Mouse (Mus musculus): Measurements from ENCODE around the gene Ppid. TPM values are rescaled to one million over a fixed set of nuclear protein-coding genes. Genes with fewer than 3 reads are reported as not detected.
"Not testable (repeated sequence)": the region's sequence is repeated elsewhere in the genome, so short reads cannot be mapped to it uniquely, and the experiment has no call there.

The Ppid gene
- polyA plus RNA-seq, 1 experiment from 2014 or later: 164 TPM

GRCm38 (mm10) chr3:79561784-79562715 lies 29.1 kb upstream of the Ppid start:
- no peaks in the 10 kb centered on the region for H3K27me3 ChIP-seq (replicated peaks)
- H3K4me2 ChIP-seq (replicated peaks): no peak overlapping the region
- H3K27ac ChIP-seq: no peak overlapping the region
- 83% methylated on average over 10 of the region's 10 CpGs for WGBS
- no peak for ATAC-seq
- H3K4me1 ChIP-seq (replicated peaks): peaks cover 3% of the 10 kb centered on the region; the same call in 1 of the 2 replicates
- no peaks in the 10 kb centered on the region for H3K9me3 ChIP-seq
- no peaks in the 10 kb centered on the region for H3K36me3 ChIP-seq
- H3K9ac ChIP-seq: no peak overlapping the region
- no peak overlapping the region for H3K4me3 ChIP-seq (replicated peaks)

DNA sequence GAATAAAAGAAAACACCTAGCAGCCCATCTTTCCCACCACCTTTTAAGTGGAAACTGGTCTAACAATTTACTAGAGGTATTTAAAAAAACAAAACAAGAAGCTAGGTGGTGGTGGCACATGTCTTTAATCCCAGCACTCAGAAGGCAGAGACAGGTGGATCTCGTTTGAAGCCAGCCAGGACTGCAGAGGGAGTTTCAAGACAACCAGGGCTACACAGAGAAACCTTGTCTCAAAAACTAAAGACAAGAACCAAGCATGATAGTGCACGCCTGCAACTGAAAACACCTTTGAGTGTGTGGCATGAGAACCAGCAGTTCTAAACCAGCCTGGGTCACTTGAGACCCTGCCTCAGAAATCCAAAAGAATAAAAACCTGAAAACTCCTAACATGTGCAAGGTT lies 27.6 kb upstream of the Ppid start:
- H3K4me2 ChIP-seq (replicated peaks): no peak overlapping the region
- WGBS: 84% methylated on average over 2 of the region's 2 CpGs
- no peak overlapping the region for H3K4me3 ChIP-seq (replicated peaks)

DNA sequence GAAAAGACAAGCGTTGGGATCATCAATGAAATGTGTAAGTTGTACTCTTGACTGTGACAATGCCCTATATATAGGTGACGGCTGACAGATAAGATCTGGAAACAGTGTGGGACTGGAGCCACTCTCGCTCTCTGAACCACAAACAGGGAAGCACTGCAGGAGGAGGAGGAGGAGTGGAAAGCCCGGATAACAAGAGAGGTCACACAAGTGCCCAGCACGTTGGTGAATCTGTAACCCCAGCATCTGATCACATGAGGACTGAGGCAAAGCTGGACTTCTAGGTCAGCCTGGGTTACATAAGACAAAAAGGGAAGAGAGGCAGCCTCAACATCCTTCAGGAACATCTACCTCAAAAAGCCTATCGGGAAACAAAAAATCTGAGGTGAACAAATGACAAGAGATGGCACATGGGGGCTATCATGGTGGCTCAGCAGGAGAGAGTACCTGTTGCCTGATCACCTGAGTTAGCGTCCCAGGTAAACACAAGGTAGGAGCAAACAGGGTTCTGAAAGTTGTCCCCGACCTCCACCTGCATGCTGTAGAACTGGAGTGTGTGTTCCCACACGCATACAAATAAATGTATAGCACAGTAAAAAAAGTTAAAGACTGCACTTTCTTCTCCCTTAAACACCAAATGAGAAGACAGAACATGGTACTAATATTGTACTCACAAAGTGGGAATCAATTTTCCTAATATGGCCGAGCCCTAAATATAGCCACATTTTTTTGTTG lies 26.1 kb upstream of the Ppid start:
- no peak for ATAC-seq
- Histone ChIP-seq H3K4me1 (replicated peaks) (peaks cover 3% of the 10 kb centered on the region; the same call in 1 of the 2 replicates), H3K9ac (no peak overlapping the region), H3K27ac (no peak overlapping the region), H3K4me2 (replicated peaks) (no peak overlapping the region), H3K9me3 (no peaks in the 10 kb centered on the region), H3K36me3 (no peaks in the 10 kb centered on the region), H3K4me3 (replicated peaks) (no peak overlapping the region), H3K27me3 (replicated peaks) (no peaks in the 10 kb centered on the region)
- 76% methylated on average over 10 of the region's 10 CpGs for WGBS

More for the DNA sequence above, 27.6 kb upstream of the Ppid start:
- ATAC-seq: no peak
- no peaks in the 10 kb centered on the region for H3K9me3 ChIP-seq
- H3K9ac ChIP-seq: no peak overlapping the region
- H3K4me1 ChIP-seq (replicated peaks): peaks cover 6% of the 10 kb centered on the region; the same call in 1 of the 2 replicates
- H3K27me3 ChIP-seq (replicated peaks): no peaks in the 10 kb centered on the region
- no peak overlapping the region for H3K27ac ChIP-seq
- H3K36me3 ChIP-seq: no peaks in the 10 kb centered on the region

- Histone ChIP-seq H3K4me2 (replicated peaks) (peak overlapping the region; percentile 81), H3K9me3 (no peaks in the 10 kb centered on the region), H3K4me1 (replicated peaks) (peaks cover 3% of the 10 kb centered on the region; the same call in 1 of the 2 replicates), H3K9ac (peak overlapping the region; percentile 82), H3K27me3 (replicated peaks) (no peaks in the 10 kb centered on the region), H3K4me3 (replicated peaks) (peak overlapping the region; percentile 88), H3K27ac (peak overlapping the region; percentile 80), H3K36me3 (no peaks in the 10 kb centered on the region)
- WGBS: 2% methylated on average over 56 of the region's 60 CpGs
- peak; percentile 74 for ATAC-seq
Measured at GRCm38 (mm10) chr3:79566716-79567691, 24.1 kb upstream of the Ppid start.

DNA sequence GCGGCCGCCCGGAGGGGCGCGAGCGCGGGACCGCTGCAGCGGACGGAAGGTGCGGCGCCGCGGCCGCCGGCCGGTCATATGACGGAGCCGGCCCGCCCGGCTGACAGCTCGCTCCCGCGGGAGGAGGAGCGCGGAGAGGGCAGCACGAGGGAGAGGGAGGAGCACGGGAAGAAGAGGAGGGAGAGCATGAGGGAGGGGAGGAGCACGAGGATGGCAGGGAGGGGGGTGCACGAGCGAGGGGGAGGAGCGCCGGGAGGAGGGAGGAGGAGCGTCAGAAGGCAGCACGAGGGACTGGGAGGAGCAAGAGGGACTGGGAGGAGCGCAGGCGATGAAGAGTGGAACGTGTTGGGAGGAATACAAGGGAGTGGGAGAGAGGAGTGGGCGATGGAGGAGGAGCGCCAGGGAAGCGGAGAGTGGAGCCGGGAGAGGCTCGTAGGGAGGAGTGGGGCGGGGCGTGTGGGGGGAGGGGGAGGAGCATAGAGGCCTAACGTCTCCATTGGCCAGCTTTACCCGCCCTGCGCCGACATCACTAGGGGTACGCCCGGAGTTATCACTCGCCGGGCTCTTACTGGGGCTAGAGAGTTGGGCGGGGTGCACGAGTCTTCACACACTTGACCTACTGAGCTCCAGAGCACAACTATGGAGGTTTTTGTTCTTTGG lies 23.3 kb upstream of the Ppid start, which contains the start of gene Fnip2:
Gene Fnip2 (minus strand): TSS at position 94 of the 660 bp plus-strand sequence.
- under 1% methylated on average over 50 of the region's 55 CpGs for WGBS
- H3K27ac ChIP-seq: peak within 1 kb of the TSS; percentile 80
- H3K4me1 ChIP-seq (replicated peaks): peaks cover 3% of the 10 kb centered on the region; the same call in 1 of the 2 replicates
- ATAC-seq: peak; percentile 97
- peak within 1 kb of the TSS; percentile 82 for H3K9ac ChIP-seq
- H3K27me3 ChIP-seq (replicated peaks): no peaks in the 10 kb centered on the region
- H3K4me3 ChIP-seq (replicated peaks): peak within 1 kb of the TSS; percentile 88
- H3K9me3 ChIP-seq: no peaks in the 10 kb centered on the region
- no peaks in the 10 kb centered on the region for H3K36me3 ChIP-seq
- peak within 1 kb of the TSS; percentile 81 for H3K4me2 ChIP-seq (replicated peaks)

DNA sequence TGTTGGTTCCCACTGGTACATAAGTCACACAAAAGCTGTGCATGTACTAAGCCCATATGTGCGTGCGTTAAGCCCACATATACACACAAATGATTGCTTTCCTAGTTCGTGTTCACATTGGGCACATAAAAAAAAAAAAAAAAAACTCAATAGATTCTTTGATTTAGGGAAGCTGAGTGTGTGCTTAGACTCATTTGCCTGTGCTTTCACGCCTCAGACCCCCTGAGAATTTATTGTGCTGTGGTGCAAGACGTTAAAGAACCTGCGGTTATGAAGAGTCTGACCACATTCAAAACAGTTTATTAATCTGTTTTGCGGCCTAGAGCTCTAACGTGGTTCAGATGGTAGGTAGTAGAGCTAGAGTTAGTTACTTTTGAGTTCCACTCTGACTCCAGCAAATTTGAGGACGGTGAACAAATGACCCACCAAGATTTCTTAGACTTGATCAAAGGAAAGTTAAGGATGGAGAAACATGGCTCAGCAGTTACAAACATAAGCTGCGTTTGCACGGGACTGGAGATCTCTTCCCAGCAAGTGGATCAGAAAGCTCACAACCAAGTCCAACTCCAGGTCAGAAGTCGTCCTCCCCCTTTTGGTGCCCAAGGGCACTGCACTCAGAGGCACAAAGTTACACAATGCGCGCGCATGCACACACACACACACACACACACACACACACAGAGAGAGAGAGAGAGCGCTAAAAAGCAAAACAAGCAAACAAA lies 22.4 kb upstream of the Ppid start:
- Histone ChIP-seq H3K9me3 (no peaks in the 10 kb centered on the region), H3K4me3 (replicated peaks) (no peak overlapping the region), H3K4me2 (replicated peaks) (peak overlapping the region; percentile 81), H3K9ac (no peak overlapping the region), H3K4me1 (replicated peaks) (peaks cover 3% of the 10 kb centered on the region; the same call in 1 of the 2 replicates), H3K36me3 (no peaks in the 10 kb centered on the region), H3K27ac (0 out of 2 replicates have a peak overlapping the region, but pooled peaks have one; percentile 74), H3K27me3 (replicated peaks) (no peaks in the 10 kb centered on the region)
- no peak for ATAC-seq
- 88% methylated on average over 16 of the region's 16 CpGs for WGBS

DNA sequence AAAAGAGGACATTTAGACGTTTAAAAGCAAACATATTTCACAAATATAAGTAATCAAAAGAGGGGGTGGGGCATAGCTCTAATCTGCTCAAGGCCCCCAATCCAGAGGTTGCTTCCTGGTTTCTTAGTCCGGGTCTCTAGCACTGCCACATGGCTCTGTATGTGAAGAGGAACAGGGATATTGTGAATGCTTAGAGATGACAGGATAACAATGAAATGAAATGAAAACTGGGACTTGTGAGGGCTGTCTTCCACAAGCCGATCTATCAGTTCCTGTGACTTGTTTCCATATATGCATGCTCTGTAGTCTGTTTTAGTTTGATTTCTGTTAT lies 21.8 kb upstream of the Ppid start:
- Histone ChIP-seq H3K27me3 (replicated peaks) (no peaks in the 10 kb centered on the region), H3K4me1 (replicated peaks) (peaks cover 3% of the 10 kb centered on the region; the same call in 1 of the 2 replicates), H3K36me3 (no peaks in the 10 kb centered on the region), H3K4me3 (replicated peaks) (no peak overlapping the region), H3K9me3 (no peaks in the 10 kb centered on the region), H3K9ac (no peak overlapping the region), H3K4me2 (replicated peaks) (no peak overlapping the region), H3K27ac (no peak overlapping the region)
- WGBS: 78% methylated on average over 3 of the region's 3 CpGs
- ATAC-seq: no peak

DNA sequence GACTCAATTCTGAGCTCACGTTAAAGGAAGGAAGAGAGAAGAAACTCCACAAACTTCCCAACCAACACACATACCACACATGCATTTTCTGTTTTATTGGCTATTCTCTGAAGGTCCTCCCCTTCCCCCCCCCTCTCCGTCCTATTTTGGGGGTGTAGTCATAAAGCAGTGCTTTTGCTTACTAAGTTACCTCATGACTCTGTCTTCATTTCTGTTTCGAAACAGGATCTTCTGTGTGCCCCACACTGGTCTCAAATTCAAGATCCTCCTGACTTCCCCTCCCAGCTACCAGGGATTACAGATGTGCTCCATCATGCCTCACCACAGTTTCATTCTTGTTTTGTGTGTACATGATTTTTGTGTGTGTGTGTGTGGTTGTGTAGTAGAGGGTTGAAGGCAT lies 18.7 kb upstream of the Ppid start:
- Histone ChIP-seq H3K27me3 (replicated peaks) (no peaks in the 10 kb centered on the region), H3K9me3 (no peaks in the 10 kb centered on the region), H3K4me2 (replicated peaks) (no peak overlapping the region), H3K9ac (no peak overlapping the region), H3K36me3 (no peaks in the 10 kb centered on the region), H3K4me3 (replicated peaks) (no peak overlapping the region), H3K27ac (no peak overlapping the region), H3K4me1 (replicated peaks) (peaks cover 9% of the 10 kb centered on the region; the same call in 1 of the 2 replicates)
- 56% methylated on average over 3 of the region's 3 CpGs for WGBS
- no peak for ATAC-seq

- H3K4me1 ChIP-seq (replicated peaks); H3K36me3 ChIP-seq; H3K27me3 ChIP-seq (replicated peaks); H3K27ac ChIP-seq; H3K9ac ChIP-seq; H3K4me3 ChIP-seq (replicated peaks); ATAC-seq; H3K4me2 ChIP-seq (replicated peaks); H3K9me3 ChIP-seq: not testable (repeated sequence)
- 95% methylated on average over 5 of the region's 5 CpGs for WGBS
Measured at GRCm38 (mm10) chr3:79573376-79573775, 17.8 kb upstream of the Ppid start.

DNA sequence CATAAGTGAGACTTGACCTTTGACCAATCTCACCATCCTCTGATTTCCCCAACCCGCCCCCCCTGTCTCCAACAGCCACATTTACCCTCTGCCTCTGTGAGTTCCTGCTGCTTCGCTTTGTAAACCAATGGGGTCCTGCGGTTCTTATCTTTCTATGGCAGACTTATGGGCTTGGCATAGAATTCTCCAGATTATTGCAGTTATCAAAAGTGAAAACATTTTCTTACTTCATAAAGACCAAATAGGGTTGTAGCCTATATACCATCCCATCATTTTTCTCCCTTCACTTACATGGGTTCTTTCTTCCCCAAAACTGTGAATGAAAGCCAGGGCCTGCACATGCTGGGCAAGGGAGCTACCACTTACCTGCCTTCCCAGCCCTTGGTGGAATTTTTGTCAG lies 16.8 kb upstream of the Ppid start:
- 81% methylated on average over 3 of the region's 3 CpGs for WGBS
- no peaks in the 10 kb centered on the region for H3K27me3 ChIP-seq (replicated peaks)
- no peak overlapping the region for H3K4me2 ChIP-seq (replicated peaks)
- H3K9ac ChIP-seq: no peak overlapping the region
- H3K9me3 ChIP-seq: no peaks in the 10 kb centered on the region
- no peak overlapping the region for H3K4me3 ChIP-seq (replicated peaks)
- H3K4me1 ChIP-seq (replicated peaks): peaks cover 6% of the 10 kb centered on the region; the same call in 1 of the 2 replicates
- H3K27ac ChIP-seq: no peak overlapping the region
- no peaks in the 10 kb centered on the region for H3K36me3 ChIP-seq
- ATAC-seq: peak; percentile 52; the same call in 1 of the 2 replicates

Measured in intestine, embryonic 15.5 days (tissue).